Mouse (Mus musculus) spleen, adult 12 weeks (tissue): ENCODE results near the gene Get4.
A peak's percentile ranks its signal among the peaks of the same experiment; 100 is the strongest.

ENCODE experiments used
- DNase-seq: peaks from one replicate; pipeline ENCODE4 v3.0.0; 2022; ENCODE audit warnings: low spot score

Get4 gene

GRCm38 (mm10) chr5:139252081-139252909, at the start of gene Get4:
Get4 (plus strand) TSS chr5:139252324.
- peak; percentile 98 for DNase-seq

GRCm38 (mm10) chr5:139203312-139203711, 48.8 kb upstream of the Get4 start:
- no peak for DNase-seq

- no peak for DNase-seq
These were observed 46.0 kb upstream of the Get4 start for GRCm38 (mm10) chr5:139206081-139206480.

GRCm38 (mm10) chr5:139206525-139206924, 45.6 kb upstream of the Get4 start:
- no peak for DNase-seq

- DNase-seq = no peak
These were observed 43.9 kb upstream of the Get4 start for GRCm38 (mm10) chr5:139208183-139208582.

- DNase-seq = no peak
These were observed 43.0 kb upstream of the Get4 start for GRCm38 (mm10) chr5:139208871-139209684.

GRCm38 (mm10) chr5:139209685-139210026, 42.5 kb upstream of the Get4 start:
- DNase-seq = no peak

- no peak for DNase-seq
These were observed 40.3 kb upstream of the Get4 start for GRCm38 (mm10) chr5:139211737-139212385.

- DNase-seq = no peak
These were observed 37.8 kb upstream of the Get4 start for GRCm38 (mm10) chr5:139214298-139214697.

- no peak for DNase-seq
These were observed 36.9 kb upstream of the Get4 start for GRCm38 (mm10) chr5:139215184-139215583.

- DNase-seq = no peak
These were observed 36.0 kb upstream of the Get4 start for GRCm38 (mm10) chr5:139216121-139216520.

GRCm38 (mm10) chr5:139216774-139217173, 35.4 kb upstream of the Get4 start:
- no peak for DNase-seq

GRCm38 (mm10) chr5:139220006-139220515, 32.1 kb upstream of the Get4 start:
- DNase-seq = no peak

GRCm38 (mm10) chr5:139220610-139221009, 31.5 kb upstream of the Get4 start:
- DNase-seq = no peak

GRCm38 (mm10) chr5:139223331-139223730, 28.8 kb upstream of the Get4 start:
- no peak for DNase-seq

- DNase-seq = no peak
These were observed 24.9 kb upstream of the Get4 start for GRCm38 (mm10) chr5:139227236-139227635.

GRCm38 (mm10) chr5:139227645-139228044, 24.5 kb upstream of the Get4 start:
- DNase-seq = no peak

- no peak for DNase-seq
These were observed 23.8 kb upstream of the Get4 start for GRCm38 (mm10) chr5:139228318-139228717.

GRCm38 (mm10) chr5:139229716-139230115, 22.4 kb upstream of the Get4 start:
- no peak for DNase-seq

- DNase-seq = no peak
These were observed 20.0 kb upstream of the Get4 start for GRCm38 (mm10) chr5:139232083-139232482.

GRCm38 (mm10) chr5:139234423-139234822, 17.7 kb upstream of the Get4 start:
- no peak for DNase-seq

- DNase-seq = no peak
These were observed 14.7 kb upstream of the Get4 start for GRCm38 (mm10) chr5:139237436-139237835.
